Mouse (Mus musculus) monocyte, adult 59 days (primary cell): ENCODE data around the gene Cpped1. TPM values are rescaled to one million over a fixed set of nuclear protein-coding genes. Genes with fewer than 3 reads are reported as not detected.

Source experiments
- total RNA-seq, 2 experiments: library from RNA; stranded (reverse); gene quantifications; one replicate each; pipeline ENCODE4 v1.2.4; 2023

Cpped1 gene
- 10 to 100 TPM; 15.5 to 16.1 TPM for total RNA-seq

DNA sequence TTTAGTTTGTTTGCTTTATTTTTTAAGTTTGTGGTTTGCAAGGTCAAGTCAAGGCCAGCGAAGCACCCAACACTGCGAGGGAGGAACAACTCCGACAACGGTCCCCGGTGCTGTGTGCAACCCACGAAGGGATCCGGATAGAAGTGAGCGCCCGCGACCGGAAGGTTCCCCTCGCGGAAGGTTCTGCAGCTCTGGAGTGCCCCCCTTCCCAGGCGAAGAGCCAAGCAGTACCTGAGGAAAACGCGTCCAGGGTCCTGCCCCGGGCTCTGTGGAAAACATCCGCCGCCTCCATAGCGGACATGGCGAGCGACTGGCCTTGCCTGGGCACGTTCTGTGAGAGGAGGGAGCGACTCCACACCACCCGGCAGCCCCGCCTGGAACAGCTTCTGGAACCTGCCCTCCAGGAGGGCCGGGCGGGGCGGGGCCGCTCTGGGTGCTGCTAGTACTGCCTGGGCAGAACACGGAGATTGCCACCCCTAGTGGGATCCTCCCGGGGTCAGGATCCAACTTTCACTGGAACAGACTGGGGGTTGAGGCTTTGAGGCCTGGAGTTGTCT is at the start of gene Cpped1:
Cpped1 (minus strand) TSS at position 411 of the 557 bp plus-strand sequence.

Other genes starting within 250 kb of the Cpped1 start
- not detected for gene Shisa9, start 74.7 kb upstream of the Cpped1 start, total RNA-seq